15 mouse cellular contexts compared by ENCODE assay signal in genomic region chr17:76501732-76502131, GRCm38 (mm10).
"Had no signal": no experiment of that assay in that cellular context is flagged by ENCODE, and none has a peak within 500 bp of the region (broad histone marks: within the 10 kb centered on the region; RNA-seq: fewer than 3 reads in every experiment).

No protein-coding gene starts in this region.

- H3K27ac ChIP-seq: neural tube, embryonic 15.5 days; stomach, embryonic 15.5 days; stomach, postnatal 0 days had no signal

- H3K9ac ChIP-seq: neural tube, embryonic 15.5 days; stomach, embryonic 15.5 days had no signal

- H3K9me3 ChIP-seq: neural tube, embryonic 15.5 days; stomach, embryonic 15.5 days had no signal

- H3K36me3 ChIP-seq: neural tube, embryonic 15.5 days; stomach, embryonic 15.5 days had no signal

- H3K27me3 ChIP-seq: neural tube, embryonic 15.5 days; stomach, embryonic 15.5 days had no signal

- H3K4me1 ChIP-seq: neural tube, embryonic 15.5 days; stomach, embryonic 15.5 days had no signal

- H3K4me3 ChIP-seq: neural tube, embryonic 15.5 days; stomach, embryonic 15.5 days had no signal

- H3K4me2 ChIP-seq: neural tube, embryonic 15.5 days; stomach, embryonic 15.5 days had no signal

- DNase-seq: retina, postnatal 1 day; right cerebral cortex, adult 18-20 months; right cerebral cortex, postnatal 14 days; right cerebral cortex, postnatal 25 days; right cerebral cortex, postnatal 4 days; spleen, adult 18-20 months; thymus, adult 18-20 months; thymus, adult 2 months; thymus, postnatal 14 days; thymus, postnatal 25 days; thymus, postnatal 36 days; thymus, postnatal 4 days had no signal
